Mouse (Mus musculus) ES-Bruce4 (cell line): ENCODE results near the gene Slc22a23. TPM values are rescaled to one million over a fixed set of nuclear protein-coding genes. Genes with fewer than 3 reads are reported as not detected.

Experiments used
- H3K27ac ChIP-seq: 2 replicates; pipeline ENCODE4 v1.5.1; 2012; ENCODE audit warnings: low read length, inconsistent platforms; ENCODE audit not compliant: insufficient read depth
- H3K27me3 ChIP-seq: 2 replicates; pipeline ENCODE4 v1.6.1; 2012; ENCODE audit warnings: mild to moderate bottlenecking, low read length, inconsistent platforms; ENCODE audit not compliant: control insufficient read depth, poor library complexity, insufficient read depth, severe bottlenecking
- H3K36me3 ChIP-seq: 2 replicates; pipeline ENCODE4 v1.6.1; 2012; ENCODE audit warnings: inconsistent platforms, mild to moderate bottlenecking, low read length, moderate library complexity; ENCODE audit not compliant: control insufficient read depth, poor library complexity, insufficient read depth, severe bottlenecking
- H3K4me1 ChIP-seq: one replicate; pipeline ENCODE4 v1.8.1; 2011; ENCODE audit warnings: low read length; ENCODE audit not compliant: control insufficient read depth, insufficient read depth
- H3K4me3 ChIP-seq: 2 replicates; pipeline ENCODE4 v1.5.1; 2011; ENCODE audit warnings: low read depth, mild to moderate bottlenecking, low read length
- H3K9ac ChIP-seq: 2 replicates; pipeline ENCODE4 v1.6.1; 2012; ENCODE audit warnings: low read depth, mild to moderate bottlenecking, inconsistent platforms; ENCODE audit not compliant: poor library complexity, severe bottlenecking
- H3K9me3 ChIP-seq: replicated peaks from 2 replicates; pipeline ENCODE4 v1.6.1; 2012; ENCODE audit warnings: mild to moderate bottlenecking, low read length, inconsistent platforms; ENCODE audit not compliant: control insufficient read depth, poor library complexity, insufficient read depth, severe bottlenecking
- CTCF ChIP-seq: IDR thresholded peaks from one replicate; pipeline ENCODE4 v1.8.1; 2011; ENCODE audit warnings: low read depth, low read length
- EP300 ChIP-seq: IDR thresholded peaks from 2 replicates; pipeline ENCODE4 v1.6.1; 2011; ENCODE audit warnings: low read depth, low read length; ENCODE audit not compliant: insufficient read depth
- POLR2A ChIP-seq: IDR thresholded peaks from one replicate; pipeline ENCODE4 v1.8.1; 2011; ENCODE audit warnings: low read length; ENCODE audit not compliant: insufficient read depth
- polyA plus RNA-seq: library from polyadenylated mRNA; stranded (reverse); fragments of >200 nt; gene quantifications from 2 replicates; pipeline ENCODE4 v1.2.4, GENCODE M21; 2011; ENCODE audit warnings: low read depth; ENCODE audit not compliant: missing spikeins, insufficient read depth, insufficient read length

The Slc22a23 gene
- polyA plus RNA-seq, 1 experiment: 18.4 TPM

DNA sequence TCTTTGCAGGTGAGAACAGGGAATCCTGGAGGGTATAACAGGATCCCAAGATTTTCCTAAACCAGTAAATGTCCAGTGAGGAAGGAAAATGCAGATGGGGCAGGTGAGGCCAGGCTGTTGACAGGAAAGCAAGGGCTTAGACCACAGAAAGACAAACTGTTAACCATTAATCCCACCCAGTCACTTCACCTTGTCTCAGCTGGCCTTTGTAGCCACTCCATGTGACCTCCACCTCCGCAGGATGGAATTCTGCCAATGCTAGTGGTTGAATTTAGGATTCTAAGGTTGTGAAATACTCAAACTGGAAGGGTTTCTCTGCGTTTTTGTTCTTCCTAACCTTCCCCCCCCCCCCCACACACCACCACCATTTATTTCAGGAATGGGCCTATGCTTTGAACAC, 52.9 kb downstream of the Slc22a23 start:
- TF ChIP-seq POLR2A (no peak), EP300 (0 out of 2 replicates have a peak, but pooled peaks have one; percentile 24)
- Histone ChIP-seq H3K9ac (no peak overlapping the region), H3K27ac (no peak overlapping the region), H3K36me3 (no peaks in the 10 kb centered on the region), H3K27me3 (no peaks in the 10 kb centered on the region; the same call in 1 of the 2 replicates), H3K4me3 (no peak overlapping the region), H3K4me1 (peaks cover 5% of the 10 kb centered on the region), H3K9me3 (no peaks in the 10 kb centered on the region)

DNA sequence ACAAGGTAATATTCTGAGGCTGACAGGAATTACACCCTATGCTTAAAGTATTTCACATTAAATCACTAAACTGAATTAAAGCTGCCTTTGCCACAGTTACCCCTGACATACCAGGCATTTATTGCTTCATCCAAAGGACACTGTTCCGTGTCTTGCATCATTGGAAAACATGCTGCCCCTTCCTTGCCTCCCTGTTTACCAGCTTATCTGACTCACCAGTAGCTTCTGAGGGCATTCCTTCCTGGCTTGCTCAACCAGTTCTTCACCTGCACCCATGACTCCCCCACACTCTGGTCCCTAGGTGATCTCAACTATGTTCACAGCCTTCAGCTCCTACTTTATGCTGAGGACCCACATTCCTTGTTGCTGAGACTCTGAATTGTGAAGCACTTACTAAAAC, 54.6 kb downstream of the Slc22a23 start:
- H3K4me1 ChIP-seq: peaks cover 5% of the 10 kb centered on the region
- H3K9me3 ChIP-seq: no peaks in the 10 kb centered on the region
- H3K36me3 ChIP-seq: no peaks in the 10 kb centered on the region
- no peaks in the 10 kb centered on the region; the same call in 1 of the 2 replicates for H3K27me3 ChIP-seq
- H3K4me3 ChIP-seq: no peak overlapping the region
- TF ChIP-seq EP300 (no peak), CTCF (no peak), POLR2A (no peak)
- H3K27ac ChIP-seq: no peak overlapping the region
- no peak overlapping the region for H3K9ac ChIP-seq

DNA sequence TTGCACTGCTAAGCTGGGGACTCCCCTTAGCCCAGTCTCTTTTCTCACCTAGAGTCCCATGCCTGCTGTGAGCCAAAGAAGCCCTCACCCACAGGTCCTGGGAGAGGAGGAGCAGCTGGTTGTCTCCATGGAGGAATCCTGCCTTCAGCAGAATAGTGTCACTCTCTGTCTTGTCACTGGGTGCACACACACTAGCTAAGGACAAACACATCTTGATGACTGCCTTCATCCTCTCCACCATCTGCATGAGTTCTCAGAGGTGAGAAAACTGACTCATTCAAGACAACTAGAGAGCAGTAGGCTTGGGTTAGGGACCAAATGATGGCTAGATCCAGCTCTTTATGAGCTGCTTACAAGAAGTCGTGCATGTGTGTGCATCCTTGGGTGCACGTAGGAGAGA, 55.4 kb downstream of the Slc22a23 start:
- H3K9me3 ChIP-seq: no peaks in the 10 kb centered on the region
- no peak for TF ChIP-seq POLR2A
- TF ChIP-seq CTCF: no peak
- no peak for TF ChIP-seq EP300
- no peak overlapping the region for H3K9ac ChIP-seq
- H3K36me3 ChIP-seq: no peaks in the 10 kb centered on the region
- H3K4me3 ChIP-seq: no peak overlapping the region
- no peaks in the 10 kb centered on the region; the same call in 1 of the 2 replicates for H3K27me3 ChIP-seq
- H3K27ac ChIP-seq: no peak overlapping the region
- H3K4me1 ChIP-seq: peaks cover 5% of the 10 kb centered on the region

DNA sequence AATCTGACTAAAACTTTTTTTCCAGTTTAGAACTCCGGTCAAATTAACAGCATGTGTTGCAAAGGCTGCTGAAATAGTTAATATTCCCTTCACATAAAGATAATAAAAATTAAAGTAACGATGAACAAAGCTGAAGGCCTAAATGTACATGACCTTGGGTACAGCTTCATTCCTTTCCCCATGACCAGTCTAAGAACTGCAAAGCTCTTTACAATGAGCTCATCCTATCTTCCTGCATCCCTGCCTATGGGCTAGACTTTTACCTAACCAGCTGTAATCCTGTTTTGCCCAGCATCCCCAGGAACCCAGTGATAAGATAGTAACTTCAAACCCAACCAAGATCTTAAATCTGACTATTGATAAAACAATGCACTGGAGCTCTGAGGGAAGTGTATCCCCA, 56.9 kb downstream of the Slc22a23 start:
- peak overlapping the region; percentile 95 for H3K27ac ChIP-seq
- peaks cover 5% of the 10 kb centered on the region for H3K4me1 ChIP-seq

DNA sequence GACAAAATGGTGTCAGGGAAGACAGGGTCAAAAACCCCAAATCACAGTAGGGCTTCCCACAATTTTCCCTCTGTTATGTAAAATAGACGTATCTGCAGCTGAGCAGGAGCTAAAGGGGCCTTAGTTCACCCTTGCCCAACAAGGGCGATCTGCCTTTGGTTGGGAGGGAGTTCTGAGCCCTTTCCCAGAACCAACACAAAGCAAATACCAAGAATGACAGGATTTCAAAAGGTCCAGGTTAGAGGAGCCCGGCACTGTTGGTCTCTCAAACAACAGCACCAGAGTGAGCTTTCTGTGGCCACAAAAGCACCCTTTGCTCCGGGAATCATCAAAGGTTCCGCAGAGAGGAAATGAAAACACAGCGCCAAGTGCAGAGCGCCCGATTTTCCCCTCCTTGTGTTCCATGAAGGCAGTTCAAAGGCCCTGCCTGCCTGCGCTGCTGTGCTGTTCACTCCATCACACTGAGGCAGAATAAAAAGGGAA, 57.3 kb downstream of the Slc22a23 start:
- no peaks in the 10 kb centered on the region for H3K36me3 ChIP-seq
- peaks cover 5% of the 10 kb centered on the region for H3K4me1 ChIP-seq
- peak overlapping the region; percentile 95 for H3K27ac ChIP-seq
- H3K27me3 ChIP-seq: no peaks in the 10 kb centered on the region; the same call in 1 of the 2 replicates
- no peaks in the 10 kb centered on the region for H3K9me3 ChIP-seq
- TF ChIP-seq EP300 (peak; percentile 90), CTCF (no peak), POLR2A (no peak)
- H3K4me3 ChIP-seq: no peak overlapping the region
- no peak overlapping the region for H3K9ac ChIP-seq

More for the DNA sequence above, 56.9 kb downstream of the Slc22a23 start:
- Histone ChIP-seq H3K27me3 (no peaks in the 10 kb centered on the region; the same call in 1 of the 2 replicates), H3K36me3 (no peaks in the 10 kb centered on the region), H3K9ac (no peak overlapping the region), H3K4me3 (no peak overlapping the region), H3K9me3 (no peaks in the 10 kb centered on the region)
- TF ChIP-seq CTCF (no peak), POLR2A (no peak), EP300 (no peak)

DNA sequence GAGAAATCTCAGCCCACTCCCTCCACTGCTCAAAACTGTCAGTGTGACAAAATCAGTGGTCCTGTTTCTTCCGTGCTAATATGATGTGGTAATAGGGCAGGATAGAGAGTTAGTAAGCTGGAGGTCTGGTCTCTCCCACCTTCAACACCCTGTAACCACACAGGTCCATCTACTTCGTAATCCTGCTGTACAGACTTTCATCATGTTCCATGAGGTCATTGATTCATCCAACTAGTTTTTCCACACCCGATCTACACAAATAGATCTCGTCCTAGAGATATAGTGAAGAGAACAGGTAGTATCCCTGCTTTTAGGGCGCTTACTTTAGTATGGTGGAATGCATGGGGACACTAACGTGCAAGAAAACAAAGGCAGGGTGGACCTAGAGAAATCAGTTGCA, 63.6 kb downstream of the Slc22a23 start:
- H3K36me3 ChIP-seq: no peaks in the 10 kb centered on the region
- no peaks in the 10 kb centered on the region for H3K27me3 ChIP-seq
- no peak overlapping the region for H3K27ac ChIP-seq
- no peaks in the 10 kb centered on the region for H3K9me3 ChIP-seq
- H3K4me1 ChIP-seq: no peaks in the 10 kb centered on the region
- no peak overlapping the region for H3K4me3 ChIP-seq
- no peak overlapping the region for H3K9ac ChIP-seq
- TF ChIP-seq CTCF (no peak), EP300 (no peak), POLR2A (no peak)
